Mouse (Mus musculus) C2C12 (cell line): ENCODE measurements at regions not wholly inside any gene's neighbourhood (a gene's known extent, or its start where the extent isn't known, plus 50 kb on each side); places are given as distances from the start of the nearest gene placed in this dataset.

ENCODE experiments used
- CEBPB ChIP-seq: IDR thresholded peaks from one replicate; pipeline ENCODE4 v1.6.1; 2011; ENCODE audit warnings: low read depth, mild to moderate bottlenecking, control low read depth, moderate library complexity
- CTCF ChIP-seq: IDR thresholded peaks from one replicate; pipeline ENCODE4 v1.5.1; 2011; ENCODE audit not compliant: control insufficient read depth, insufficient read depth, insufficient read length
- FOSL1 ChIP-seq: IDR thresholded peaks from one replicate; pipeline ENCODE4 v1.8.0; 2011; ENCODE audit warnings: mild to moderate bottlenecking, low read length; ENCODE audit not compliant: poor library complexity, insufficient read depth, severe bottlenecking
- MAX ChIP-seq: IDR thresholded peaks from one replicate; pipeline ENCODE4 v1.6.1; 2011; ENCODE audit warnings: mild to moderate bottlenecking, control low read depth
- MYOD1 ChIP-seq: IDR thresholded peaks from one replicate; pipeline ENCODE4 v1.6.1; 2011; ENCODE audit warnings: low read depth; ENCODE audit not compliant: control insufficient read depth, insufficient read length
- MYOG ChIP-seq: IDR thresholded peaks from one replicate; pipeline ENCODE4 v1.6.1; 2011; ENCODE audit not compliant: control insufficient read depth, insufficient read length; ENCODE audit errors: extremely low read depth
- USF1 ChIP-seq: IDR thresholded peaks from one replicate; pipeline ENCODE4 v1.6.1; 2011; ENCODE audit warnings: low read depth, mild to moderate bottlenecking, control low read depth, moderate library complexity

- TF ChIP-seq CTCF (no peak), MYOG (no peak), MAX (no peak), USF1 (no peak), CEBPB (no peak), MYOD1 (no peak), FOSL1 (no peak)
These were observed 541.1 kb downstream of the Plod2 start for GRCm38 (mm10) chr9:93083114-93083513.
